Mouse (Mus musculus) midbrain, embryonic 12.5 days (tissue): ENCODE results near the gene Gm17359. TPM values are rescaled to one million over a fixed set of nuclear protein-coding genes. Genes with fewer than 3 reads are reported as not detected.
A peak's percentile ranks its signal among the peaks of the same experiment; 100 is the strongest.

Experiments
- ATAC-seq: fragments of 200-750 bp; cut with Nextera tagmentation; 2 replicates; pipeline ENCODE4 v1.8.0; 2017; ENCODE audit warnings: low read depth, moderate TSS enrichment, moderate library complexity; ENCODE audit not compliant: low FRiP score
- H3K27ac ChIP-seq: fragments of 300-500 bp; sonication (generic); replicated peaks from 2 replicates; pipeline ENCODE4 v1.5.1; 2016; ENCODE audit warnings: mild to moderate bottlenecking
- H3K27me3 ChIP-seq: fragments of 300-500 bp; sonication (generic); 2 replicates; pipeline ENCODE4 v1.6.1; 2016; ENCODE audit warnings: mild to moderate bottlenecking
- H3K36me3 ChIP-seq: fragments of 300-500 bp; sonication (generic); 2 replicates; pipeline ENCODE4 v1.6.1; 2016
- H3K4me1 ChIP-seq: fragments of 300-500 bp; sonication (generic); 2 replicates; pipeline ENCODE4 v1.6.1; 2016
- H3K4me2 ChIP-seq: fragments of 300-500 bp; sonication (generic); replicated peaks from 2 replicates; pipeline ENCODE4 v1.6.1; 2016; ENCODE audit warnings: mild to moderate bottlenecking, moderate library complexity
- H3K4me3 ChIP-seq: fragments of 300-500 bp; sonication (generic); 2 replicates; pipeline ENCODE4 v1.5.1; 2016; ENCODE audit warnings: mild to moderate bottlenecking
- H3K9ac ChIP-seq: fragments of 300-500 bp; sonication (generic); replicated peaks from 2 replicates; pipeline ENCODE4 v1.6.1; 2016; ENCODE audit warnings: mild to moderate bottlenecking, moderate library complexity
- H3K9me3 ChIP-seq: fragments of 300-500 bp; sonication (generic); 2 replicates; pipeline ENCODE4 v1.6.1; 2016; ENCODE audit warnings: mild to moderate bottlenecking
- WGBS: fragments of 180-500 bp; shearing (Covaris S2); methylation state at CpG from one replicate; pipeline ENCODE4 v1.1.7; 2016; 5-methylcytosine and 5-hydroxymethylcytosine counted together
- polyA plus RNA-seq: library from polyadenylated mRNA; unstranded; fragments of >200 nt; fragmentation: Nextera tagmentation; extraction: Ambion mirVana; gene quantifications from 2 replicates; pipeline ENCODE4 v1.2.1, GENCODE M21; 2016

Gm17359 gene
- polyA plus RNA-seq, 1 experiment from 2014 or later: not detected

GRCm38 (mm10) chr3:79493064-79493463 is 156.6 kb downstream of the Gm17359 start:
- Histone ChIP-seq H3K9me3 (no peaks in the 10 kb centered on the region), H3K36me3 (peaks cover 45% of the 10 kb centered on the region), H3K4me1 (no peaks in the 10 kb centered on the region), H3K4me3 (no peak overlapping the region), H3K9ac (no peak overlapping the region), H3K27ac (no peak overlapping the region), H3K4me2 (no peak overlapping the region), H3K27me3 (no peaks in the 10 kb centered on the region)
- no peak for ATAC-seq
- 99% methylated on average over 10 of the region's 10 CpGs for WGBS

- 88% methylated on average over 8 of the region's 8 CpGs for WGBS
- Histone ChIP-seq H3K27ac (no peak overlapping the region), H3K9ac (no peak overlapping the region), H3K36me3 (peaks cover 35% of the 10 kb centered on the region), H3K4me3 (no peak overlapping the region), H3K4me1 (no peaks in the 10 kb centered on the region), H3K4me2 (no peak overlapping the region), H3K9me3 (no peaks in the 10 kb centered on the region), H3K27me3 (no peaks in the 10 kb centered on the region)
- ATAC-seq: no peak
These were observed 157.6 kb downstream of the Gm17359 start for GRCm38 (mm10) chr3:79494028-79494427.

GRCm38 (mm10) chr3:79495151-79495550 is 158.7 kb downstream of the Gm17359 start:
- H3K27ac ChIP-seq: no peak overlapping the region
- no peak overlapping the region for H3K9ac ChIP-seq
- no peak for ATAC-seq
- no peak overlapping the region for H3K4me2 ChIP-seq
- H3K4me1 ChIP-seq: 0 out of 2 replicates have a peak, but pooled peaks cover under 1% of the 10 kb centered on the region
- H3K36me3 ChIP-seq: peaks cover 36% of the 10 kb centered on the region
- no peaks in the 10 kb centered on the region for H3K9me3 ChIP-seq
- H3K27me3 ChIP-seq: no peaks in the 10 kb centered on the region
- H3K4me3 ChIP-seq: no peak overlapping the region
- 81% methylated on average over 7 of the region's 7 CpGs for WGBS

- Histone ChIP-seq H3K36me3 (peaks cover 31% of the 10 kb centered on the region), H3K4me2 (no peak overlapping the region), H3K4me1 (peaks cover 6% of the 10 kb centered on the region; the same call in 1 of the 2 replicates), H3K9me3 (no peaks in the 10 kb centered on the region), H3K27me3 (no peaks in the 10 kb centered on the region), H3K4me3 (no peak overlapping the region), H3K9ac (no peak overlapping the region), H3K27ac (no peak overlapping the region)
- no peak for ATAC-seq
- WGBS: 80% methylated on average over 6 of the region's 6 CpGs
These were observed 160.2 kb downstream of the Gm17359 start for GRCm38 (mm10) chr3:79496668-79497067.

GRCm38 (mm10) chr3:79500279-79500678 is 163.8 kb downstream of the Gm17359 start:
- Histone ChIP-seq H3K27me3 (no peaks in the 10 kb centered on the region), H3K4me3 (no peak overlapping the region), H3K4me2 (no peak overlapping the region), H3K9ac (no peak overlapping the region), H3K9me3 (no peaks in the 10 kb centered on the region), H3K36me3 (peaks cover 7% of the 10 kb centered on the region; the same call in 1 of the 2 replicates), H3K4me1 (peaks cover 6% of the 10 kb centered on the region; the same call in 1 of the 2 replicates), H3K27ac (no peak overlapping the region)
- WGBS: 35% methylated on average over 10 of the region's 10 CpGs
- peak; percentile 47 for ATAC-seq

- H3K9ac ChIP-seq: no peak overlapping the region
- no peak overlapping the region for H3K27ac ChIP-seq
- WGBS: 80% methylated on average over 2 of the region's 2 CpGs
- H3K9me3 ChIP-seq: no peaks in the 10 kb centered on the region
- no peak overlapping the region for H3K4me2 ChIP-seq
- no peak overlapping the region for H3K4me3 ChIP-seq
- H3K4me1 ChIP-seq: peaks cover 6% of the 10 kb centered on the region; the same call in 1 of the 2 replicates
- ATAC-seq: no peak
- peaks cover 3% of the 10 kb centered on the region; the same call in 1 of the 2 replicates for H3K36me3 ChIP-seq
- H3K27me3 ChIP-seq: no peaks in the 10 kb centered on the region
These were observed 164.8 kb downstream of the Gm17359 start for GRCm38 (mm10) chr3:79501166-79501728.

Other genes starting within 250 kb of the Gm17359 start
- 9.7 and 11.4 TPM in 2 replicates for gene Rapgef2, start 50.1 kb upstream of the Gm17359 start, polyA plus RNA-seq
- gene Fnip2, start 231.1 kb downstream of the Gm17359 start, polyA plus RNA-seq: 7.0 and 7.4 TPM in 2 replicates